Mouse (Mus musculus) midbrain, embryonic 16.5 days (tissue): ENCODE measurements around the gene Nt5dc2. TPM values are rescaled to one million over a fixed set of nuclear protein-coding genes. Genes with fewer than 3 reads are reported as not detected.

Experiments
- ATAC-seq: fragments of 200-750 bp; cut with Nextera tagmentation; 2 replicates; pipeline ENCODE4 v1.8.0; 2017; ENCODE audit warnings: moderate TSS enrichment
- H3K27ac ChIP-seq: fragments of 300-500 bp; sonication (generic); 2 replicates; pipeline ENCODE4 v1.5.1; 2014; ENCODE audit warnings: mild to moderate bottlenecking, low read length, mixed read lengths
- H3K27me3 ChIP-seq: fragments of 300-500 bp; sonication (generic); 2 replicates; pipeline ENCODE4 v1.6.1; 2014; ENCODE audit warnings: low read depth, low read length, mixed read lengths; ENCODE audit not compliant: control insufficient read depth, insufficient read depth
- H3K36me3 ChIP-seq: fragments of 300-500 bp; sonication (generic); 2 replicates; pipeline ENCODE4 v1.6.1; 2014; ENCODE audit warnings: mild to moderate bottlenecking, low read length, moderate library complexity, mixed read lengths; ENCODE audit not compliant: control insufficient read depth, insufficient read depth
- H3K4me1 ChIP-seq: fragments of 300-500 bp; sonication (generic); 2 replicates; pipeline ENCODE4 v1.6.1; 2014; ENCODE audit warnings: mild to moderate bottlenecking, low read length, mixed read lengths; ENCODE audit not compliant: control insufficient read depth, insufficient read depth
- H3K4me2 ChIP-seq: fragments of 300-500 bp; sonication (generic); 2 replicates; pipeline ENCODE4 v1.6.1; 2014; ENCODE audit warnings: mild to moderate bottlenecking, low read length, mixed read lengths
- H3K4me3 ChIP-seq: fragments of 300-500 bp; sonication (generic); 2 replicates; pipeline ENCODE4 v1.5.1; 2014; ENCODE audit warnings: low read depth, mild to moderate bottlenecking, low read length, moderate library complexity, mixed read lengths
- H3K9ac ChIP-seq: fragments of 300-500 bp; sonication (generic); 2 replicates; pipeline ENCODE4 v1.6.1; 2014; ENCODE audit warnings: low read depth, low read length, mixed read lengths
- H3K9me3 ChIP-seq: fragments of 300-500 bp; sonication (generic); replicated peaks from 2 replicates; pipeline ENCODE4 v1.6.1; 2014; ENCODE audit warnings: mild to moderate bottlenecking, low read length, mixed read lengths; ENCODE audit not compliant: control insufficient read depth, poor library complexity, severe bottlenecking
- WGBS: fragments of 180-500 bp; shearing (Covaris S2); extraction: QIAGEN DNeasy Blood & Tissue Kit; methylation state at CpG from one replicate; pipeline ENCODE4 v1.1.7; 2014; 5-methylcytosine and 5-hydroxymethylcytosine counted together
- polyA plus RNA-seq: library from polyadenylated mRNA; unstranded; fragments of >200 nt; fragmentation: Nextera tagmentation; extraction: Ambion mirVana; gene quantifications from 2 replicates; pipeline ENCODE4 v1.2.1, GENCODE M21; 2015

Nt5dc2 gene
- 170 and 199 TPM in 2 replicates for polyA plus RNA-seq

DNA sequence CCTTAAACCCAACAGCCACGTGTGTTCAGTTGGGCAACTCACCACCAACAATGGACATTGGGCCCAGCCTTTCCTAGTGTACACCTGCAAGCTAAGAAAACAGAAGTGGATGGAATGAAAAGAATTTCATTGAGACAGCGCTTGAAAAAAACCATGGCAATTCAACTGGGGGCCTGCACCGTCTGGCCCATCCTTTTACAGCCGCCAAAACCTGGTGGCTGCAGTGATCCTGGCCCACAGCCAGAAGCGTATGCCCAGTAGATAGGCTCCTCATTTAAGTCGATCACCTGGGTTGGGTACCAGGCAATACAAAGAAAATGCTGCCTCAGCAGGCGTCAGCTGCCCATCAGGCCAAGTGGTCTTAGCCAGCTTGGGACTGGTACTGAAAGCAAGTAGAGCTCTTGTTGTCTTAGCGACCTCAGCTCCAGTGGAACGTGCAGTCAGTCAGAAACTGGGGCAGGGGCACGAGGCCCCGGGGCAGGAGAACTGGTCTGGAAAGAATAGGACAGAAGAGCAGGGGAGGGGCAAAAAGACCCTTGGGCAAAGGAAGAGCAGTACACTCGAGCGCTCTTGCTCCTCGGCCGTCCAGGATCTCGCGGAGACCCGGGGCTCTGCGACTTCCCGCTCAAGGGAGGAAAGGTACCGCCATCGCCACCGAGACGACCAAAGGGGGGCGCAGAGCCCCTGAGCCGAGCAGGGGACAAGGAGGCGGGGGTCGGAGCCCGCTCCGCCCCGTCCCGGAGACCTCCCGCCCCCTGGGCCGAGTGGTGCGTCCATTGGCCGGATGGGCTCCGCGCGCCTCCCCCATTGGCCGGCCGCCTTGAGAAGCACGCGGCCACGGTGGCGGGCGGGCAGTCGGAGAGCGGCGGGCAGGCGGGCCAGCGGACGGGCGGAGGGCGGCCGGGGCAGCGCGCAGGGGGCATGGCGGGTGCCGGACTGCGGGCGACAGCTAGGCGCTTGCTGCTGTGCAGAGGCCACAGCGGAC is at the start of gene Nt5dc2:
Gene Nt5dc2, plus strand, starts transcription at position 818 of the 985 bp plus-strand sequence.
- ATAC-seq: peak; percentile 82
- Histone ChIP-seq H3K4me2 (peak within 1 kb of the TSS; percentile 56), H3K27ac (peak within 1 kb of the TSS; percentile 89), H3K36me3 (0 out of 2 replicates have a peak, but pooled peaks cover 2% of the 10 kb centered on the region), H3K4me3 (peak within 1 kb of the TSS; percentile 77), H3K4me1 (peaks cover 50% of the 10 kb centered on the region), H3K27me3 (no peaks in the 10 kb centered on the region), H3K9ac (peak within 1 kb of the TSS; percentile 87), H3K9me3 (no peaks in the 10 kb centered on the region)
- WGBS: 5% methylated on average over 43 of the region's 63 CpGs

DNA sequence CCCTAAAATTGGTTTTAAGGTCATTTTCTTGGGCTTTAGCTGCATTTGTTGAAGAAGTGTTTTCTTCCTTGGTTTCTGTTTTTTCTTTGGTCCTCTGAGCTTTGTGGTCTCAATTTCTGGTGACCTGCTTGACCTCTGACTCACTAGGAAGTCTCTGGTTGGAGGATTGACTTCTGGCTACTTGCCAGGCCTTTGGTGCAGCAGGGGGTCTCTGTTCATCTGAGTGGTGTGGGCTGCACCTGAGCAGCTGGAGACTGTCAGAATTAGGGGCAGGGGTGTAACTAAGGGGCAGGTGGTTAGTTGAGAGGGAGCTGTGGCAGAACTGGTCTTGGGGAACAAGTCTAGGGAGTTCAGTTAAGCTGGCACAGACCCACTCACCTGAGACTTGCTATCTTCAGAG is 49.7 kb upstream of the Nt5dc2 start:
- ATAC-seq: no peak
- H3K36me3 ChIP-seq: peaks cover 19% of the 10 kb centered on the region

GRCm38 (mm10) chr14:31087433-31087832 is 43.4 kb upstream of the Nt5dc2 start:
- no peak overlapping the region for H3K4me2 ChIP-seq
- H3K27me3 ChIP-seq: no peaks in the 10 kb centered on the region
- 87% methylated on average over 6 of the region's 6 CpGs for WGBS
- H3K27ac ChIP-seq: no peak overlapping the region
- no peak overlapping the region for H3K4me3 ChIP-seq
- H3K9ac ChIP-seq: no peak overlapping the region
- no peaks in the 10 kb centered on the region for H3K4me1 ChIP-seq
- H3K36me3 ChIP-seq: peaks cover 39% of the 10 kb centered on the region
- H3K9me3 ChIP-seq: no peaks in the 10 kb centered on the region
- ATAC-seq: no peak

More for the DNA sequence above, 49.7 kb upstream of the Nt5dc2 start:
- Histone ChIP-seq H3K4me1 (no peaks in the 10 kb centered on the region), H3K4me2 (no peak overlapping the region), H3K9ac (no peak overlapping the region), H3K27ac (no peak overlapping the region), H3K9me3 (no peaks in the 10 kb centered on the region), H3K27me3 (no peaks in the 10 kb centered on the region), H3K4me3 (no peak overlapping the region)

DNA sequence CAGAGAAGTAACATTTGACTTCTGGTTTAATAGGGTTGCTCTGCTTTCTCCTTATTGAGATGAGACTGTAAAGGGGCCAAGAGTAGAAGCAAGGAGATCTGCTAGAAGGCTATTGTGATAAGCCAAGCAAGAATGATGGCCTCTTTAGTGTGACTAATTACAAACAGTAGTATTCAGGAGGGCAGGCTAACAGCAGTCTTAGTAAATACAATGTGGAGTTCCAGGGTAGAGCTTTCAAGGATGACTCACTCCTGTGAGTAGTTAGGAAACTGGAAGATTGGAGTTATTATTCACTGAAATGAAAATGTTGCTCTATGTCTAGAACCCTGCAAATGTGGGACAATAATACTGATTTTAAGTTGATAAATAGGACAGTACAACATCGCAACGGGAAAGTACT is 42.3 kb upstream of the Nt5dc2 start:
- H3K9ac ChIP-seq: no peak overlapping the region
- H3K4me3 ChIP-seq: no peak overlapping the region
- H3K27me3 ChIP-seq: no peaks in the 10 kb centered on the region
- H3K9me3 ChIP-seq: no peaks in the 10 kb centered on the region
- H3K4me1 ChIP-seq: no peaks in the 10 kb centered on the region
- no peak for ATAC-seq
- H3K4me2 ChIP-seq: no peak overlapping the region
- 95% methylated on average over 2 of the region's 2 CpGs for WGBS
- H3K36me3 ChIP-seq: peaks cover 38% of the 10 kb centered on the region
- no peak overlapping the region for H3K27ac ChIP-seq

DNA sequence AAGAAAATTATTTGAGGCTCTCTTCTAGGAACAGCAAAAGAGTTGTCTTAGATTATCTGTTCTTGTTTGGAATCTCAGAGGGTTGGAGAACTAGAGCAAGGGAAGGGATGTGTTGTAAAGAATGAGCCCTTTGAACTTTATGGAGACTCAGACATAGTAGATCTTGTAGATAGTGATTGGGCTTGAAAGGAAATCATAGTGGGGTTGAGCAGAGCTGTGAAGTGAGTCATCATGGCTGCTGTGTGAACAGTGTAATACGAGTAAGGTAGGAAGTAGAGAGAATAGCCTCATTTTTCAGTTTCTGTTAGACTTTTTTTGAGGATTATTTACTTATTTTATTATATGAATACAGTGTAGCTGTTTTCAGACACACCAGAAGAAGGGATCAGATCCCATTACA is 40.9 kb upstream of the Nt5dc2 start:
- Histone ChIP-seq H3K4me1 (no peaks in the 10 kb centered on the region), H3K9ac (no peak overlapping the region), H3K27me3 (no peaks in the 10 kb centered on the region), H3K9me3 (no peaks in the 10 kb centered on the region), H3K36me3 (peaks cover 37% of the 10 kb centered on the region), H3K4me2 (no peak overlapping the region), H3K27ac (no peak overlapping the region), H3K4me3 (no peak overlapping the region)
- 97% methylated on average over 1 of the region's 1 CpGs for WGBS
- no peak for ATAC-seq

GRCm38 (mm10) chr14:31105156-31105555 is 25.7 kb upstream of the Nt5dc2 start:
- H3K4me1 ChIP-seq: no peaks in the 10 kb centered on the region
- WGBS: 97% methylated on average over 2 of the region's 2 CpGs
- H3K27ac ChIP-seq: no peak overlapping the region
- no peaks in the 10 kb centered on the region for H3K9me3 ChIP-seq
- no peak overlapping the region for H3K4me2 ChIP-seq
- no peak for ATAC-seq
- H3K9ac ChIP-seq: no peak overlapping the region
- H3K4me3 ChIP-seq: no peak overlapping the region
- no peaks in the 10 kb centered on the region for H3K27me3 ChIP-seq
- H3K36me3 ChIP-seq: peaks cover 29% of the 10 kb centered on the region

- H3K9me3 ChIP-seq: no peaks in the 10 kb centered on the region
- H3K4me3 ChIP-seq: no peak overlapping the region
- peaks cover 27% of the 10 kb centered on the region for H3K36me3 ChIP-seq
- H3K4me1 ChIP-seq: no peaks in the 10 kb centered on the region
- H3K9ac ChIP-seq: no peak overlapping the region
- H3K27me3 ChIP-seq: no peaks in the 10 kb centered on the region
- no peak overlapping the region for H3K4me2 ChIP-seq
- H3K27ac ChIP-seq: no peak overlapping the region
- WGBS: 82% methylated on average over 3 of the region's 3 CpGs
- ATAC-seq: no peak
Observed at GRCm38 (mm10) chr14:31110613-31111012, 20.2 kb upstream of the Nt5dc2 start.

GRCm38 (mm10) chr14:31112187-31112586 is 18.7 kb upstream of the Nt5dc2 start:
- H3K4me2 ChIP-seq: no peak overlapping the region
- no peak overlapping the region for H3K27ac ChIP-seq
- H3K27me3 ChIP-seq: no peaks in the 10 kb centered on the region
- no peak overlapping the region for H3K4me3 ChIP-seq
- H3K9ac ChIP-seq: no peak overlapping the region
- H3K4me1 ChIP-seq: no peaks in the 10 kb centered on the region
- WGBS: 90% methylated on average over 5 of the region's 5 CpGs
- no peak for ATAC-seq
- H3K36me3 ChIP-seq: peaks cover 20% of the 10 kb centered on the region
- H3K9me3 ChIP-seq: no peaks in the 10 kb centered on the region

DNA sequence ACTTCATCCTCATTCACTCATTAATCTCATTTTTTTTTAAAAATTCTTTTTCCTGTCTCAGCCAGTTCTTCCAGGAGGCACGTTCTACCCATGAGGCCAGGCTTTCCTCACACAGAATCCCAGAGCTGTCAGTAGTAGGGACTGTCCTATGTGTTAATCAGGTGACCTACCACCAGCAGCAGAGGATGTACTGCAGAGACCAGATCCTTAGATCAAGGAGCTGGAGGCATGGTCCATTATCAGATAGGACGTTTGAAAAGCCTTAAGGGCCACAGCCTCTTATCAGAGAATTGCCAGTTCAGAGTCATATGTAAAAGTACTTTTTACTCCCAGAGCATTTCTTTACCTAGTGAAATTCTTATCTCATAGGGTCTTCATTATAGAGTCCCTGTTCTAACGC is 16.8 kb upstream of the Nt5dc2 start:
- H3K36me3 ChIP-seq: peaks cover 14% of the 10 kb centered on the region
- H3K27me3 ChIP-seq: no peaks in the 10 kb centered on the region
- H3K4me2 ChIP-seq: no peak overlapping the region
- no peak for ATAC-seq
- H3K9ac ChIP-seq: no peak overlapping the region
- no peak overlapping the region for H3K27ac ChIP-seq
- no peaks in the 10 kb centered on the region for H3K4me1 ChIP-seq
- 90% methylated on average over 3 of the region's 3 CpGs for WGBS
- no peaks in the 10 kb centered on the region for H3K9me3 ChIP-seq
- H3K4me3 ChIP-seq: no peak overlapping the region
